Mouse (Mus musculus): Measurements from ENCODE around the gene Hectd4. TPM values are rescaled to one million over a fixed set of nuclear protein-coding genes. Genes with fewer than 3 reads are reported as not detected.
"Not testable (repeated sequence)": the region's sequence is repeated elsewhere in the genome, so short reads cannot be mapped to it uniquely, and the experiment has no call there.

The Hectd4 gene
- polyA plus RNA-seq, 1 experiment from 2014 or later: 14.9 TPM

DNA sequence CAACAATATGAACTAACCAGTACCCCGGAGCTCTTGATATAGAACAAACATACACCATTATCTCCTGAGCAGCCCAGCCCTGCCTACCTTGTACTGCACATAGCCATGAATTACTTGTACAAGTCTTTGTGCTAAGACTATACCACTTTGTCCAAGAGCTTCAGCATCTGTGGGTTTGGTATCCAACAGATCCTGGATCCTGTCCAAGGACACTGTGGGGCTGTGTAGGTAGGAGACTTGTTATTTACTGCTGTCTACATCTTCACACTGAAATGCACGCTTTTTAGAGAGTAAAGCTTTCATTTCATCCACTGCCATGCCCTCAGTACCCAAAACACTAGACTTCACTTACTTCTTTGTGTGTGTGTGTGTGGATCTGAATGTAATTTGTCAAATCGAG, 4.8 kb downstream of the Hectd4 start:
- 85% methylated on average over 3 of the region's 3 CpGs for WGBS

DNA sequence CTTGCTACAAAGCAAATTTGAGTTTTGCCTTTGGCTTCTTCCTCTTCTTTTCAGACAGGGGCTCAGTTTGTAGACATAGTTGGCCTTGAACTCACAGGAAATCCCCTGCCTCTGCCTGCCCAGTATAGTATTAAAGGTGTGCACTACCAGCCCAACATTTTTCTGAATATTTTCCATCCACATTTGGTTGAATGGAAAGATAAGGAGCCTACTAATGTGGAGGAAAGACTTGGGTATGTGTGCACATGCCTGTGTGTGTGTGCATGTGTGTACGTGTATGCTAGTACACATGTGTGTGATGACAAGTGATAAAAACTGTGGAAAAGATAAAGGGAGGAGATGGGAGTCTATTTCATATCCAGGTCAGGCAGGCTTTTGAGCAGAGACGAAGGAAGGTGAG, 5.8 kb downstream of the Hectd4 start:
- ATAC-seq (ENCODE audit: low FRiP score, low read depth): no peak

More for the DNA sequence above, 4.8 kb downstream of the Hectd4 start:
- ATAC-seq (ENCODE audit: low FRiP score, low read depth): no peak
- no peaks in the 10 kb centered on the region for H3K27me3 ChIP-seq
- H3K27ac ChIP-seq (replicated peaks): no peak overlapping the region
- H3K36me3 ChIP-seq: no peaks in the 10 kb centered on the region
- no peak overlapping the region for H3K4me2 ChIP-seq (replicated peaks)
- no peaks in the 10 kb centered on the region for H3K9me3 ChIP-seq
- H3K9ac ChIP-seq (replicated peaks): no peak overlapping the region
- peaks cover 13% of the 10 kb centered on the region for H3K4me1 ChIP-seq
- no peak overlapping the region for H3K4me3 ChIP-seq

DNA sequence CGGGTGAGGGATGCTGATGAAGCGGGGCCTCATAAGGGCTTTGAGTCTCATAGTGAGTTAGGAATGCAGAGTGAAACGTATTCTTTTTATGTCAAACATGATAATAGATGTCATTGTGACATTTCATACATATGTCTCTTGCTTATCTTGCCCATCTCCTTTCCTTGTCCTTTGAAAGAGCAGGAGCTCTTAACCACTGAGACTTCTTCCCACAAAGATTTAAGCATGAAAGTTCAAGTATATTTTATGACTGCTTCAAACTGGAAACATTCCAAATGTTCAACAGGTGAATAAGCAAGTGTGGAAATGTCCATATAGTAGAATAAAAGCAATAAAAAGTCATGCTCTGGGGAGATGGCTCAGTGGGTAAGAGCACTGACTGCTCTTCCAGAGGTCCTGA, 6.4 kb downstream of the Hectd4 start:
- H3K36me3 ChIP-seq: no peaks in the 10 kb centered on the region
- no peak overlapping the region for H3K4me3 ChIP-seq
- 69% methylated on average over 3 of the region's 3 CpGs for WGBS
- H3K4me2 ChIP-seq (replicated peaks): no peak overlapping the region
- no peaks in the 10 kb centered on the region for H3K9me3 ChIP-seq
- no peak overlapping the region for H3K9ac ChIP-seq (replicated peaks)
- no peaks in the 10 kb centered on the region for H3K27me3 ChIP-seq
- no peak for ATAC-seq (ENCODE audit: low FRiP score, low read depth)
- H3K4me1 ChIP-seq: peaks cover 9% of the 10 kb centered on the region
- H3K27ac ChIP-seq (replicated peaks): no peak overlapping the region

More for the DNA sequence above, 5.8 kb downstream of the Hectd4 start:
- no peaks in the 10 kb centered on the region for H3K36me3 ChIP-seq
- H3K4me1 ChIP-seq: peaks cover 13% of the 10 kb centered on the region
- no peaks in the 10 kb centered on the region for H3K9me3 ChIP-seq
- H3K27me3 ChIP-seq: no peaks in the 10 kb centered on the region
- no peak overlapping the region for H3K9ac ChIP-seq (replicated peaks)
- no peak overlapping the region for H3K4me2 ChIP-seq (replicated peaks)
- WGBS: 98% methylated on average over 2 of the region's 2 CpGs
- H3K27ac ChIP-seq (replicated peaks): no peak overlapping the region
- no peak overlapping the region for H3K4me3 ChIP-seq

DNA sequence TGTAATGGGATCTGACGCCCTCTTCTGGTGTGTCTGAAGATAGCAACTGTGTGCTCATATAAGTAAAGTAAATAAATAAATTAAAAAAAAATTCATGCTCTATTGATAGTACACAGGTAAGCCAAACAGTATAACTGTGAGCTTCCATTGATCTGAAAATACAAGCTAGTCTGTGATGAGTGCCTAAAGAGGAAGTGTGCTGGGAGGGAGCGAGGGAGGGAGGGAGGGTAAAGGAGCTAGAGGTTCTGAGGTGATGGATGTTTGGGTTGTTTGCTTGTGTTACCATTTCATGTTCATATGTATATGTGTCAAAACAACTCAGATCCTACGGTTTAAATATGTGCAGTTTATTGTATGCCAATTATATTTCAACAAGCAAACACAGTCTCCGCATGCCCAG, 6.8 kb downstream of the Hectd4 start:
- no peak overlapping the region for H3K4me3 ChIP-seq
- H3K9me3 ChIP-seq: no peaks in the 10 kb centered on the region
- peaks cover 5% of the 10 kb centered on the region; the same call in 1 of the 2 replicates for H3K4me1 ChIP-seq
- H3K27ac ChIP-seq (replicated peaks): no peak overlapping the region
- no peaks in the 10 kb centered on the region for H3K36me3 ChIP-seq
- no peak for ATAC-seq (ENCODE audit: low FRiP score, low read depth)
- WGBS: 91% methylated on average over 4 of the region's 4 CpGs
- no peak overlapping the region for H3K9ac ChIP-seq (replicated peaks)
- no peaks in the 10 kb centered on the region for H3K27me3 ChIP-seq
- no peak overlapping the region for H3K4me2 ChIP-seq (replicated peaks)

DNA sequence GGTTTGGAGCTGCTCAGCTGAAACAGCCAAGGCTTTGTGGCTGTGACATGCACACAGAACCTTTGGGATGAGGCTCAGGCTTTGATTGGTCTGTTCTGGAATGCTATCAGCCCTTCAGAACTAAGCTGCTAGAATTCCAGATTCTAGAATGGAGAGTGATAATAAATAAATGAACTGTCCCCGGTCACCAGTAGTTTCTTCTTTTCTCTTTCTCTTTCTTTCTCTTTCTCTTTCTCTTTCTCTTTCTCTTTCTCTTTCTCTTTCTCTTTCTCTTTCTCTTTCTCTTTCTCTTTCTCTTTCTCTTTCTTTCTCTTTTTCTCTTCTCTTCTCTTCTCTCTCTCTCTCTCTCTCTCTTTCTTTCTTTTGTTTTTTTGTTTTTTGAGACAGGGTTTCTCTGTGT, 7.3 kb downstream of the Hectd4 start:
- not testable (repeated sequence) for H3K9me3 ChIP-seq; H3K36me3 ChIP-seq; ATAC-seq (ENCODE audit: low FRiP score, low read depth); H3K27ac ChIP-seq (replicated peaks); H3K27me3 ChIP-seq; H3K4me1 ChIP-seq; H3K4me2 ChIP-seq (replicated peaks); H3K9ac ChIP-seq (replicated peaks); H3K4me3 ChIP-seq
- WGBS: 91% methylated on average over 1 of the region's 1 CpGs

DNA sequence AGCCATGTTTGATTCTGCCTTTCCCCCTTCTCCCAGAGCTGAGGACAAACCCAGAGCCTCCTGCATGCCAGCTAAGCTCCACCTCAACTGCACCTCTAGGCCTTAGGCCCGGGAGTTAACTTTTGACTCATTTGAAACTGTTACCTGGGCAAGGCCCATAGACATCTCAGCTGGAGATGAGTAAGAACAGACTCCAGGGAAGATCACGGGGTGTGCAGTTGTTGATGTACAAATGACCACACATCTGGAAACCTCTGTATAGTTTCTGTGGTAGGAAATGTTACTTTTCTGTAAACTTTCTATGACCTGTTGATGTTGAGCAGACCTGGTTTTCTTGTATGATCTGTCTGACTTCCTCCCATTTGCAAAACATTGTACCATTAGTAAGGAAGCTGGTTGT, 9.2 kb downstream of the Hectd4 start:
- Histone ChIP-seq H3K9ac (replicated peaks) (no peak overlapping the region), H3K36me3 (0 out of 2 replicates have a peak, but pooled peaks cover 3% of the 10 kb centered on the region), H3K4me1 (no peaks in the 10 kb centered on the region), H3K27me3 (no peaks in the 10 kb centered on the region), H3K27ac (replicated peaks) (no peak overlapping the region), H3K9me3 (no peaks in the 10 kb centered on the region), H3K4me3 (no peak overlapping the region), H3K4me2 (replicated peaks) (no peak overlapping the region)
- no peak for ATAC-seq (ENCODE audit: low FRiP score, low read depth)
- WGBS: 97% methylated on average over 2 of the region's 2 CpGs

DNA sequence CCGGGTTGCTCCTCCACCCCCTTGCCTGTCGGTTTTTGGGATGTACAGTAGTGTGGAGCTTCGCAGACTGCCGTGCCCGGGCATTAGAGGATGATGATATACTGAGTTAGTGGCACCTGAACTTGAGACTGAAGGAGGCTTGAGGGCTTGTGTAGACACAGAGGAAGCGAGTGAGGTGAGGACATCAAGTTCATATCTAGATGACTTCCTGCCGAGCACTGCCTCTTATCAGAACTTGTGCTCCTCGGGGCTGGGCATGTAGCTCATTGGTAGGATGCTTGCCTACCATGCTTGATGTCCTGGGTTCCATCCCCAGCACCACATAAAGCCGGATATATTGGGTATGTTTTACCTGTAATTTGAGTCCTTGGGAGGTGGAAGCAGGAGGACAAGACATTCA, 10.8 kb downstream of the Hectd4 start:
- H3K9ac ChIP-seq (replicated peaks): no peak overlapping the region
- no peak for ATAC-seq (ENCODE audit: low FRiP score, low read depth)
- WGBS: 93% methylated on average over 9 of the region's 9 CpGs
- H3K4me2 ChIP-seq (replicated peaks): no peak overlapping the region
- 0 out of 2 replicates have a peak, but pooled peaks cover 3% of the 10 kb centered on the region for H3K36me3 ChIP-seq
- no peaks in the 10 kb centered on the region for H3K27me3 ChIP-seq
- H3K4me1 ChIP-seq: no peaks in the 10 kb centered on the region
- no peak overlapping the region for H3K4me3 ChIP-seq
- H3K27ac ChIP-seq (replicated peaks): no peak overlapping the region
- no peaks in the 10 kb centered on the region for H3K9me3 ChIP-seq

DNA sequence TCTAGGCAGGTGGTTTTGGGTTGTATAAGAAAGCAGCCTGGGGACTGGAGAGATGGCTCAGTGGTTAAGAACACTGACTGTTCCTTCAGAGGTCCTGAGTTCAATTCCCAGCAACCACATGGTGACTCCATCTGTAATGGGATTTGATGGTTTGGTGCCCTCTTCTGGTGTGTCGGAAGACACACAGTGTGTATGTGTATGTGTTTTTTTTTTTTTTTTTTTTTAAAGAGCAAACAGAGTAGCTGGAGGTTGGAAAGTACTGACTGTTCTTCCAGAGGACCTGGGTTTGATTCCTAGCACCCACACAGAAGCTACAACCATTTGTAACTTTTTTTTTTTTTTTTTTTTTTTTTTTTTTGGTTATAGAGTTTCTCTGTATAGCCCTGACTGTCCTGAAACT, 12.8 kb downstream of the Hectd4 start:
- no peak overlapping the region for H3K4me3 ChIP-seq
- H3K4me2 ChIP-seq (replicated peaks): no peak overlapping the region
- ATAC-seq (ENCODE audit: low FRiP score, low read depth): no peak
- H3K27ac ChIP-seq (replicated peaks): no peak overlapping the region
- H3K36me3 ChIP-seq: 0 out of 2 replicates have a peak, but pooled peaks cover 3% of the 10 kb centered on the region
- no peaks in the 10 kb centered on the region for H3K9me3 ChIP-seq
- WGBS: 100% methylated on average over 1 of the region's 1 CpGs
- H3K27me3 ChIP-seq: no peaks in the 10 kb centered on the region
- no peaks in the 10 kb centered on the region for H3K4me1 ChIP-seq
- H3K9ac ChIP-seq (replicated peaks): no peak overlapping the region

DNA sequence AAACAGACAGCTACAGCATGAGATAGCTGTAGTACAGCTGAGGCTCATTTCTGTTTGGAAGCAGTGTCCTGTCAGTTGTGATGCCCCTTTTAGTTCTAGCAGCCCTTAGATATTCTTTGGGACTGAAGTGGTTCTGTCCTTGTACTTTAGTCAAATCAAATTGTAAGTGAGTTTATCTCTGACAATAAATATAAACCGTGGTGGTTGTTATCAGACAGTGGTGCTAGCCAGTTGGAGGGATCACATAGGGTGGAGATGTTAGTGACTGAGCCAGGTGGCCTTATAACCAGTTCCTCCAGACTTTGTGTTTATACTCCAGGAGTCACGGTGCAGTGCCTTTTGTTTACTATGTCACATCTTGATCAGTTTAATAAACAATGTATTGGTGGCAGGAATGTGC, 13.7 kb downstream of the Hectd4 start:
- 96% methylated on average over 2 of the region's 2 CpGs for WGBS
- no peaks in the 10 kb centered on the region for H3K9me3 ChIP-seq
- H3K36me3 ChIP-seq: 0 out of 2 replicates have a peak, but pooled peaks cover 3% of the 10 kb centered on the region
- no peak for ATAC-seq (ENCODE audit: low FRiP score, low read depth)
- H3K9ac ChIP-seq (replicated peaks): no peak overlapping the region
- no peaks in the 10 kb centered on the region for H3K27me3 ChIP-seq
- no peak overlapping the region for H3K4me3 ChIP-seq
- H3K27ac ChIP-seq (replicated peaks): no peak overlapping the region
- no peak overlapping the region for H3K4me2 ChIP-seq (replicated peaks)
- H3K4me1 ChIP-seq: no peaks in the 10 kb centered on the region

DNA sequence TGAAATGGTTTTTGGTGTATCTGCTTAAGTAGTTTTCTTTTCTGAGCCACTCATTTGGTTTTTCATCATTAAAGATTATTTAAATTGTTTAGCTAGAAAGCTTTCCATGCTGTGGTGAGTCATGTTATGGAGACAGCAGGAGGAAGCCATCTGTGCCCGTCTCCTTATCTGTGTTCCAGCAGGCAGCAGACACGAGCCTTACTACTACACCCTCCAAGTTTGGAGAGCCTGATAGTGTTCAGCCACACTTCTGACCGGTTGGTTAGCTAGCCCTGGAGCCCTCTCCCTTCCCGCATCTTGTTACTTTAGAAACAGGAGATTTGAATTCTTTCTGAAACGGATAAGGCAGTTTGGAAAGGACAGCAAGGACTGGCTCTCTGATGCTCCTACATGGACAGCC, 16.2 kb downstream of the Hectd4 start:
- no peaks in the 10 kb centered on the region for H3K4me1 ChIP-seq
- no peak for ATAC-seq (ENCODE audit: low FRiP score, low read depth)

DNA sequence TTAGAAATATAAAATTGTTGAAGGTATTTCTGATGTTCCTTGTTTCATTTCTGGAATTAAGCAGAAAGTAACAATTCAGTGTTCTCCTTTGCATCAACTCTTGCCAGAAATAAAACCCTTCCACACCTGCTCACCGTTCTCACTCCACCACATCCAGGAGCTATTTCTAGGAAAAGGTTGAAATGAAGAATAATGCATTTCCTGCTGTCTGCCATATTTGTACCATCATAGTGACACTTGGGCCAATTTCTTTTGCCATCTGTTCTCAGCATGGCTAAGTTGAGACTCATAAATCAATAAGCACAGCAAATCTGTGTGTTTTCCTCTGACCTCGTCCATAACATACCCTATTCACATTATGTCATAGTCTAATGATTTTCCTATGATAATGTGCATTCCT, 18.2 kb downstream of the Hectd4 start:
- no peak overlapping the region for H3K4me2 ChIP-seq (replicated peaks)
- H3K27me3 ChIP-seq: no peaks in the 10 kb centered on the region
- H3K9ac ChIP-seq (replicated peaks): no peak overlapping the region
- no peaks in the 10 kb centered on the region for H3K4me1 ChIP-seq
- 0 out of 2 replicates have a peak, but pooled peaks cover 2% of the 10 kb centered on the region for H3K36me3 ChIP-seq
- 93% methylated on average over 2 of the region's 2 CpGs for WGBS
- H3K27ac ChIP-seq (replicated peaks): no peak overlapping the region
- H3K4me3 ChIP-seq: no peak overlapping the region
- H3K9me3 ChIP-seq: no peaks in the 10 kb centered on the region
- ATAC-seq (ENCODE audit: low FRiP score, low read depth): no peak

More for the DNA sequence above, 16.2 kb downstream of the Hectd4 start:
- Histone ChIP-seq H3K27me3 (no peaks in the 10 kb centered on the region), H3K9ac (replicated peaks) (no peak overlapping the region), H3K4me3 (no peak overlapping the region), H3K27ac (replicated peaks) (no peak overlapping the region), H3K4me2 (replicated peaks) (no peak overlapping the region), H3K9me3 (no peaks in the 10 kb centered on the region), H3K36me3 (0 out of 2 replicates have a peak, but pooled peaks cover 3% of the 10 kb centered on the region)
- 90% methylated on average over 5 of the region's 5 CpGs for WGBS

DNA sequence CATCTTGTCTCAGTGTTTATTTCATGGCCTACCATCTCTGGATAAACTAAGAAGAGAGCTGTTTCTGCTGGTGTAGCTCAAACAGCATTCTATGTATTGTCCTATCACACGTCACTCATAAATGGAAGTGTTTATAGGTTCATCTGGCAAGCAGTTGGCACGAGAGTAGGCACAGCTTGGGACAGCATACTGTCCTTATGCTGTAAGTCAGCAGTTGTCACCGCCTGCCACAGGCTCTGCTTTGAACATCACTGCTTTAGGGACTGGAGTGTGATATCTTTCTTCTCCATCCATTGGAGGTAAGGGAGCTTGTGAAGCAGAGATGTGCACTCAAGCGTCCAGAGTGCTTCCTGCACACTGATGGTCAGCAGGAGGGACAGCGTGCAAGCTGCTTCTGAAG, 19.8 kb downstream of the Hectd4 start:
- no peaks in the 10 kb centered on the region for H3K4me1 ChIP-seq
- no peaks in the 10 kb centered on the region for H3K27me3 ChIP-seq
- no peak overlapping the region for H3K4me2 ChIP-seq (replicated peaks)
- no peak for ATAC-seq (ENCODE audit: low FRiP score, low read depth)
- H3K9ac ChIP-seq (replicated peaks): no peak overlapping the region
- WGBS: 87% methylated on average over 5 of the region's 5 CpGs
- no peaks in the 10 kb centered on the region for H3K9me3 ChIP-seq
- H3K27ac ChIP-seq (replicated peaks): no peak overlapping the region
- no peaks in the 10 kb centered on the region for H3K36me3 ChIP-seq
- H3K4me3 ChIP-seq: no peak overlapping the region

DNA sequence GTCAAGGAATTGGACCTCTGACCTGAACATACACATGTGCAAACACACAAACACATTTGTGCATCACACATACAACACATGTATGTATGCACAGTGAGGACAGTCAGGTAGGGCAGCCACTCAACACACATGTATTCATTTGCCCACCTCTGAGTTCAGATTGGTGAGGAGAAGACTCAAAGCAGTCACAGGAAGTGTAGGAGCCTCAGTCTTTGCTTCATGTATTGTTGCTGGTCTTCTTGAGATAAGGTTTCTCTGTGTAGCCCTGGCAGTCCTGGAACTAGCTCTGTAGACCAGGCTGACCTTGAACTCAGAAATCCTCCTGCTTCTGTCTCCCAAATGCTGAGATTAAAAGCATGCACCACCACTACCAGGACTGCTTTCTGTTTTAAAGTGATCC, 21.2 kb downstream of the Hectd4 start:
- no peak overlapping the region for H3K27ac ChIP-seq (replicated peaks)
- H3K27me3 ChIP-seq: no peaks in the 10 kb centered on the region
- H3K36me3 ChIP-seq: no peaks in the 10 kb centered on the region
- no peak overlapping the region for H3K4me3 ChIP-seq
- no peaks in the 10 kb centered on the region for H3K9me3 ChIP-seq
- peaks cover 2% of the 10 kb centered on the region; the same call in 1 of the 2 replicates for H3K4me1 ChIP-seq
- ATAC-seq (ENCODE audit: low FRiP score, low read depth): no peak
- H3K9ac ChIP-seq (replicated peaks): no peak overlapping the region
- H3K4me2 ChIP-seq (replicated peaks): no peak overlapping the region

Measured in midbrain, embryonic 12.5 days (tissue).